Mouse (Mus musculus) left cerebral cortex, postnatal 25 days (tissue): ENCODE measurements around the gene Gm10447. TPM values are rescaled to one million over a fixed set of nuclear protein-coding genes. Genes with fewer than 3 reads are reported as not detected.
A peak's percentile ranks its signal among the peaks of the same experiment; 100 is the strongest.

Experiments used
- DNase-seq, 2 experiments: peaks; one replicate each; pipeline ENCODE4 v3.0.0; 2022; ENCODE audit warnings: low spot score in 2 of 2, mixed read lengths in 1 of 2
- intact Hi-C: fragments of 180-260 bp; cut with DNase I; formaldehyde crosslinking; loops from one replicate; pipeline ENCODE4 v1.15.1; 2025
- total RNA-seq, 2 experiments: library from RNA; stranded (reverse); gene quantifications; 2 replicates each; pipeline ENCODE4 v1.2.3; 2021

Gene Gm10447
- total RNA-seq, 2 experiments from 2014 or later = 0.32 to 0.34 TPM

- peak; percentile 76 to 81 for DNase-seq
- intact Hi-C loops = loop anchor here (2.0 to 5.0 kb wide), 2 partner anchors 41 to 87 kb away; partner anchors contain the start of gene Kif3a
These were observed 22.9 kb upstream of the Gm10447 start, which contains the start of the genes Gm9945 and Sowaha for GRCm38 (mm10) chr11:53479783-53480301. Gene Gm9945, plus strand, starts transcription at chr11:53480166. Gene Sowaha, minus strand, starts transcription at chr11:53480274.

- intact Hi-C loops = loop anchor here (2.0 to 5.0 kb wide), 2 partner anchors 42 to 88 kb away; partner anchors contain the start of gene Kif3a
- no peak for DNase-seq
These were observed 22.4 kb upstream of the Gm10447 start for GRCm38 (mm10) chr11:53479171-53479782.

- intact Hi-C loops = loop anchor here (2.0 to 5.0 kb wide), 2 partner anchors 42 to 89 kb away; partner anchors contain the start of gene Kif3a
- peak; percentile 49 to 57 for DNase-seq
These were observed 21.7 kb upstream of the Gm10447 start for GRCm38 (mm10) chr11:53478383-53479170.

- intact Hi-C loops = loop anchor here (2.0 to 5.0 kb wide), 2 partner anchors 43 to 89 kb away; partner anchors contain the start of gene Kif3a
- DNase-seq = no peak
These were observed 20.9 kb upstream of the Gm10447 start for GRCm38 (mm10) chr11:53477833-53478232.

GRCm38 (mm10) chr11:53475620-53476019 lies 18.7 kb upstream of the Gm10447 start:
- intact Hi-C loops = loop anchor here (5.0 kb wide), 1 partner anchor 92 kb away; the partner anchor contains the start of gene Kif3a

GRCm38 (mm10) chr11:53472709-53473108 lies 15.8 kb upstream of the Gm10447 start:
- no peak for DNase-seq
- intact Hi-C loops = loop anchor here (5.0 kb wide), 2 partner anchors 110 to 155 kb away; no protein-coding TSS in a partner anchor

More at GRCm38 (mm10) chr11:53475620-53476019, 18.7 kb upstream of the Gm10447 start:
- peak in 1 of 2 experiments; percentile 68 for DNase-seq

GRCm38 (mm10) chr11:53469968-53470695 lies 13.2 kb upstream of the Gm10447 start, which contains the start of gene Gm9837:
Gene Gm9837, minus strand, starts transcription at chr11:53470479.
- intact Hi-C loops = loop anchor here (1.0 to 10.0 kb wide), 6 partner anchors 32 to 385 kb away; partner anchors contain the start of gene Gm12216
- DNase-seq = peak; percentile 95 to 96

GRCm38 (mm10) chr11:53469294-53469967 lies 12.5 kb upstream of the Gm10447 start:
- intact Hi-C loops = loop anchor here (10.0 kb wide), 1 partner anchor 385 kb away; the partner anchor contains the start of gene Gm12216

GRCm38 (mm10) chr11:53466231-53466971 lies 9.5 kb upstream of the Gm10447 start:
- intact Hi-C loops = loop anchor here (10.0 kb wide), 1 partner anchor 388 kb away; the partner anchor contains the start of gene Gm12216
- peak; percentile 82 to 92 for DNase-seq

More at GRCm38 (mm10) chr11:53469294-53469967, 12.5 kb upstream of the Gm10447 start:
- no peak for DNase-seq

GRCm38 (mm10) chr11:53463551-53464424 lies 6.9 kb upstream of the Gm10447 start:
- DNase-seq = peak; percentile 65 to 78
- intact Hi-C loops = loop anchor here (10.0 kb wide), 1 partner anchor 391 kb away; the partner anchor contains the start of gene Gm12216

- intact Hi-C loops = loop anchor here (10.0 kb wide), 1 partner anchor 393 kb away; the partner anchor contains the start of gene Gm12216
These were observed 4.8 kb upstream of the Gm10447 start for GRCm38 (mm10) chr11:53461727-53462126.

GRCm38 (mm10) chr11:53460192-53460591 lies 3.3 kb upstream of the Gm10447 start:
- no peak for DNase-seq

More at GRCm38 (mm10) chr11:53461727-53462126, 4.8 kb upstream of the Gm10447 start:
- DNase-seq = no peak

GRCm38 (mm10) chr11:53458996-53459395 lies 2.1 kb upstream of the Gm10447 start:
- no peak for DNase-seq
- intact Hi-C loops = no loop called here

More at GRCm38 (mm10) chr11:53460192-53460591, 3.3 kb upstream of the Gm10447 start:
- intact Hi-C loops = loop anchor here (10.0 kb wide), 1 partner anchor 395 kb away; the partner anchor contains the start of gene Gm12216

GRCm38 (mm10) chr11:53457372-53457954 lies 553 bp upstream of the Gm10447 start:
- intact Hi-C loops = no loop called here
- no peak for DNase-seq

GRCm38 (mm10) chr11:53453031-53453430 lies 3.9 kb downstream of the Gm10447 start:
- intact Hi-C loops = no loop called here

GRCm38 (mm10) chr11:53452396-53452795 lies 4.5 kb downstream of the Gm10447 start:
- no peak for DNase-seq
- intact Hi-C loops = no loop called here

More at GRCm38 (mm10) chr11:53453031-53453430, 3.9 kb downstream of the Gm10447 start:
- no peak for DNase-seq
